Mouse (Mus musculus) cerebellum, adult 2 months (tissue): ENCODE measurements at regions not wholly inside any gene's neighbourhood (a gene's known extent, or its start where the extent isn't known, plus 50 kb on each side); places are given as distances from the start of the nearest gene placed in this dataset.

ENCODE experiments used
- CTCF ChIP-seq: fragments of 200-500 bp; IDR thresholded peaks from 2 replicates; pipeline ENCODE4 v1.5.1; 2011; ENCODE audit warnings: low read depth, mild to moderate bottlenecking, control low read depth, low read length, moderate library complexity, borderline replicate concordance; ENCODE audit not compliant: insufficient read depth
- POLR2A ChIP-seq: fragments of 200-500 bp; IDR thresholded peaks from 2 replicates; pipeline ENCODE4 v1.6.1; 2011; ENCODE audit warnings: low read length, control low read depth, borderline replicate concordance; ENCODE audit not compliant: insufficient read depth

- TF ChIP-seq POLR2A (no peak), CTCF (no peak)
These were observed 214.0 kb upstream of the Mkln1 start for GRCm38 (mm10) chr6:31184554-31184953.
